Comparison of ENCODE assay signal across 7 mouse cellular contexts in the genomic region with DNA sequence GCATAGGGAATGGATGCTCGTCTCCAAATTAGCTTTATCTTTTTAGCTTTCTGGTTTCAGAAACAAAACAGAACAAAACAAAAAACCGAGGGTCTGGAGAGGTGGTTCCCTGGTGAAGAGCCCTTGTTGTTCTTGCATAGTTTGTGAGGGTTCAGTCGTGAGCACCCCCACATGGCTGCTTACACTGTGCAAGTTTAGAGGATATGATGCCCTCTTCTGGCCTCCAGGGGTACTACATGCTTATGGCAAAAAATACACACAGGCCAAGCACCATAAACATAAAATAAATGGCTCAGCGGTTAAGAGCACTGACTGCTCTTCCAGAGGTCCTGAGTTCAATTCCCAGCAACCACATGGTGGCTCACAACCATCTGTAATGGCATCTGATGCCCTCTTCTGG.
A peak's percentile ranks its signal among the peaks of the same experiment; 100 is the strongest.
DNase-seq lines count a peak whose midpoint lies in the region; ATAC-seq and TF ChIP-seq lines count a peak whose summit lies in the region.

No protein-coding gene starts in this region.

- H3K27me3 ChIP-seq in forebrain, embryonic 11.5 days (ENCODE audit: control insufficient read depth, insufficient read depth, low read length): no peaks in the 10 kb centered on the region
- H3K27me3 ChIP-seq in hindbrain, embryonic 11.5 days (ENCODE audit: control insufficient read depth, insufficient read depth, low read length): no peaks in the 10 kb centered on the region

- no peak overlapping the region for H3K9ac ChIP-seq in ES-E14 (ENCODE audit: insufficient read depth, low read depth, low read length, poor library complexity, severe bottlenecking)
- H3K9ac ChIP-seq in forebrain, embryonic 11.5 days (ENCODE audit: low read length): no peak overlapping the region
- H3K9ac ChIP-seq in hindbrain, embryonic 11.5 days (ENCODE audit: low read depth, low read length): no peak overlapping the region

- peaks cover 0 to 6% of the 10 kb centered on the region in 2 experiments; a peak in 1 of 4 replicates for H3K4me1 ChIP-seq in ES-E14 (ENCODE audit: control insufficient read depth in 2 of 2, insufficient read depth in 2 of 2, low read length in 2 of 2, poor library complexity in 1 of 2)
- no peaks in the 10 kb centered on the region for H3K4me1 ChIP-seq in forebrain, embryonic 11.5 days (replicated peaks; ENCODE audit: control insufficient read depth, insufficient read depth, low read length)
- no peaks in the 10 kb centered on the region for H3K4me1 ChIP-seq in hindbrain, embryonic 11.5 days (replicated peaks; ENCODE audit: control insufficient read depth, insufficient read depth, low read length)

- H3K27ac ChIP-seq in ES-E14 (ENCODE audit: insufficient read depth, low read depth, low read length, poor library complexity, severe bottlenecking): no peak overlapping the region
- no peak overlapping the region for H3K27ac ChIP-seq in forebrain, embryonic 11.5 days (ENCODE audit: low read depth, low read length)
- H3K27ac ChIP-seq in hindbrain, embryonic 11.5 days (ENCODE audit: low read depth, low read length): no peak overlapping the region

- ATAC-seq in forebrain, embryonic 11.5 days (replicated peaks; ENCODE audit: low FRiP score): peak; percentile 67
- peak; percentile 57; the same call in 1 of the 2 replicates for ATAC-seq in hindbrain, embryonic 11.5 days (ENCODE audit: low FRiP score)

- no peak overlapping the region for H3K4me2 ChIP-seq in forebrain, embryonic 11.5 days (ENCODE audit: low read depth, low read length, severe bottlenecking)
- no peak overlapping the region for H3K4me2 ChIP-seq in hindbrain, embryonic 11.5 days (replicated peaks; ENCODE audit: low read depth, low read length)

- in situ Hi-C loops in ES-E14 (cut with MboI; ENCODE audit: low sequenced_read_pairs in 2 of 2, unreplicated experiment in 2 of 2): no loop called here

- 31% methylated on average over 4 of the region's 4 CpGs for WGBS in forebrain, embryonic 11.5 days
- WGBS in hindbrain, embryonic 11.5 days: 22% methylated on average over 4 of the region's 4 CpGs

- no peaks in the 10 kb centered on the region for H3K36me3 ChIP-seq in ES-E14 (ENCODE audit: control insufficient read depth, insufficient read depth, low read length, poor library complexity, severe bottlenecking)
- no peaks in the 10 kb centered on the region for H3K36me3 ChIP-seq in forebrain, embryonic 11.5 days (ENCODE audit: control insufficient read depth, insufficient read depth, low read length)
- no peaks in the 10 kb centered on the region for H3K36me3 ChIP-seq in hindbrain, embryonic 11.5 days (ENCODE audit: control insufficient read depth, insufficient read depth, low read length)

- H3K4me3 ChIP-seq in ES-E14 (ENCODE audit: insufficient read depth in 1 of 2, low read depth in 1 of 2, low read length in 2 of 2, poor library complexity in 1 of 2, severe bottlenecking in 1 of 2): no peak overlapping the region
- H3K4me3 ChIP-seq in forebrain, embryonic 11.5 days (ENCODE audit: low read depth, low read length): no peak overlapping the region
- no peak overlapping the region for H3K4me3 ChIP-seq in hindbrain, embryonic 11.5 days (ENCODE audit: low read depth, low read length)

- H3K9me3 ChIP-seq in ES-E14 (ENCODE audit: control insufficient read depth, insufficient read depth, low read depth, low read length): no peaks in the 10 kb centered on the region
- H3K9me3 ChIP-seq in forebrain, embryonic 11.5 days (ENCODE audit: control insufficient read depth, low read length): no peaks in the 10 kb centered on the region
- no peaks in the 10 kb centered on the region for H3K9me3 ChIP-seq in hindbrain, embryonic 11.5 days (ENCODE audit: control insufficient read depth, low read length)

- DNase-seq in ES-E14 (ENCODE audit: low read depth, low spot score): peak; percentile 51
- DNase-seq in adrenal gland, postnatal 36 days: peak; percentile 49 to 64
- DNase-seq in forebrain, embryonic 11.5 days (ENCODE audit: low spot score): peak; percentile 78
- DNase-seq in hindbrain, embryonic 11.5 days (ENCODE audit: low spot score): peak; percentile 80
- DNase-seq in layer of hippocampus, postnatal 14 days (ENCODE audit: low spot score in 2 of 2): peak; percentile 75 to 83
- peak; percentile 79 for DNase-seq in lung, postnatal 25 days (ENCODE audit: low spot score)
- DNase-seq in right cerebral cortex, adult 2 months (ENCODE audit: low spot score in 2 of 2): peak; percentile 70 to 75

TF ChIP-seq in ES-E14, 5 proteins besides CTCF, POLR2A, EP300 and RAD21:
- TF ChIP-seq ZC3H11A (IDR thresholded peaks at IDR 0.05; ENCODE audit: borderline replicate concordance, low read depth, low read length) (peak; percentile 57), CHD2 (IDR thresholded peaks at IDR 0.05; ENCODE audit: low read depth, low read length) (no peak), MAFK (IDR thresholded peaks at IDR 0.05; ENCODE audit: insufficient read depth, low read depth, low read length) (no peak), HCFC1 (IDR thresholded peaks at IDR 0.05; ENCODE audit: borderline replicate concordance, insufficient read depth, low read length) (no peak)
